Mouse (Mus musculus) megakaryocyte, embryonic 14.5 days (primary cell): ENCODE results near the gene Igf2.

ENCODE experiments used
- FLI1 ChIP-seq: IDR thresholded peaks from 2 replicates; pipeline ENCODE4 v1.6.1; 2012; ENCODE audit warnings: low read length, inconsistent platforms, mixed read lengths
- GATA1 ChIP-seq: IDR thresholded peaks from 3 replicates; pipeline ENCODE4 v1.6.1; 2012; ENCODE audit warnings: mixed read lengths, low read length, inconsistent platforms, borderline replicate concordance

GRCm38 (mm10) chr7:142668328-142668727 is 1.7 kb upstream of the Igf2 start:
- no peak for TF ChIP-seq GATA1
- no peak for TF ChIP-seq FLI1
